Mouse (Mus musculus) heart, embryonic 14.5 days (tissue): ENCODE results near the gene Pkp1. TPM values are rescaled to one million over a fixed set of nuclear protein-coding genes. Genes with fewer than 3 reads are reported as not detected.

ENCODE experiments used
- ATAC-seq: fragments of 200-750 bp; cut with Nextera tagmentation; 2 replicates; pipeline ENCODE4 v1.8.0; 2017; ENCODE audit warnings: low read depth, moderate TSS enrichment; ENCODE audit not compliant: insufficient number of reproducible peaks, insufficient read depth, low FRiP score
- H3K27ac ChIP-seq, 2 experiments: fragments of 200-500 bp in 1 of 2; fragments of 300-500 bp in 1 of 2; sonication (generic) in 1 of 2; replicated peaks in 1 of 2; 2 replicates each; pipeline ENCODE4 v1.5.1; 2012 to 2014; ENCODE audit warnings: low read depth in 2 of 2, low read length in 2 of 2, control low read depth in 1 of 2, mild to moderate bottlenecking in 1 of 2, mixed read lengths in 1 of 2; ENCODE audit not compliant: control insufficient read depth in 1 of 2, insufficient read depth in 1 of 2
- H3K27me3 ChIP-seq: fragments of 300-500 bp; sonication (generic); 2 replicates; pipeline ENCODE4 v1.6.1; 2014; ENCODE audit warnings: mild to moderate bottlenecking, low read length, control low read depth; ENCODE audit not compliant: control insufficient read depth, insufficient read depth
- H3K36me3 ChIP-seq: fragments of 300-500 bp; sonication (generic); 2 replicates; pipeline ENCODE4 v1.6.1; 2014; ENCODE audit warnings: mild to moderate bottlenecking, control low read depth, low read length, mixed read lengths; ENCODE audit not compliant: control insufficient read depth, insufficient read depth
- H3K4me1 ChIP-seq, 2 experiments: fragments of 200-500 bp in 1 of 2; fragments of 300-500 bp in 1 of 2; sonication (generic) in 1 of 2; 2 replicates each; pipeline ENCODE4 v1.6.1; 2012 to 2014; ENCODE audit warnings: low read length in 2 of 2, control low read depth in 1 of 2, mixed read lengths in 1 of 2; ENCODE audit not compliant: control insufficient read depth in 2 of 2, insufficient read depth in 2 of 2
- H3K4me2 ChIP-seq: fragments of 300-500 bp; sonication (generic); 2 replicates; pipeline ENCODE4 v1.6.1; 2014; ENCODE audit warnings: mild to moderate bottlenecking, low read length
- H3K4me3 ChIP-seq, 2 experiments: fragments of 200-500 bp in 1 of 2; fragments of 300-500 bp in 1 of 2; sonication (generic) in 1 of 2; 2 replicates each; pipeline ENCODE4 v1.5.1; 2012 to 2014; ENCODE audit warnings: low read length in 2 of 2, mild to moderate bottlenecking in 2 of 2, control low read depth in 1 of 2, low read depth in 1 of 2, moderate library complexity in 1 of 2; ENCODE audit not compliant: control insufficient read depth in 1 of 2, insufficient read depth in 1 of 2
- H3K9ac ChIP-seq: fragments of 300-500 bp; sonication (generic); 2 replicates; pipeline ENCODE4 v1.6.1; 2014; ENCODE audit warnings: mild to moderate bottlenecking, low read length
- H3K9me3 ChIP-seq: fragments of 300-500 bp; sonication (generic); 2 replicates; pipeline ENCODE4 v1.6.1; 2016; ENCODE audit warnings: low read length, control low read depth; ENCODE audit not compliant: control insufficient read depth
- WGBS: fragments of 180-500 bp; shearing (Covaris S2); extraction: QIAGEN DNeasy Blood & Tissue Kit; methylation state at CpG from one replicate; pipeline ENCODE4 v1.1.7; 2014; 5-methylcytosine and 5-hydroxymethylcytosine counted together
- polyA plus RNA-seq: library from polyadenylated mRNA; unstranded; fragments of >200 nt; fragmentation: Nextera tagmentation; extraction: Ambion mirVana; gene quantifications from 2 replicates; pipeline ENCODE4 v1.2.1, GENCODE M21; 2014

Pkp1 gene
- polyA plus RNA-seq, 1 experiment from 2014 or later: 0.08 TPM

- Histone ChIP-seq H3K27me3 (peaks cover 5% of the 10 kb centered on the region; the same call in 1 of the 2 replicates), H3K9me3 (no peaks in the 10 kb centered on the region), H3K4me2 (no peak overlapping the region), H3K4me1 (peaks cover 5 to 8% of the 10 kb centered on the region in 2 experiments; a peak in 1 of 4 replicates), H3K27ac (no peak overlapping the region), H3K9ac (no peak overlapping the region), H3K4me3 (no peak overlapping the region), H3K36me3 (no peaks in the 10 kb centered on the region)
- WGBS: 55% methylated on average over 11 of the region's 11 CpGs
- ATAC-seq: no peak
Measured at GRCm38 (mm10) chr1:135906736-135907135, 12.3 kb downstream of the Pkp1 start.

- ATAC-seq: no peak
- H3K36me3 ChIP-seq: no peaks in the 10 kb centered on the region
- no peak overlapping the region for H3K27ac ChIP-seq
- no peak overlapping the region for H3K4me2 ChIP-seq
- H3K27me3 ChIP-seq: peaks cover 3% of the 10 kb centered on the region; the same call in 1 of the 2 replicates
- H3K4me1 ChIP-seq: no peaks in the 10 kb centered on the region
- WGBS: 63% methylated on average over 7 of the region's 7 CpGs
- H3K9me3 ChIP-seq: no peaks in the 10 kb centered on the region
- no peak overlapping the region for H3K9ac ChIP-seq
- no peak overlapping the region for H3K4me3 ChIP-seq
Measured at GRCm38 (mm10) chr1:135899991-135900515, 19.0 kb downstream of the Pkp1 start.

GRCm38 (mm10) chr1:135899295-135899694, 19.7 kb downstream of the Pkp1 start:
- Histone ChIP-seq H3K4me1 (no peaks in the 10 kb centered on the region), H3K4me3 (no peak overlapping the region), H3K9me3 (no peaks in the 10 kb centered on the region), H3K27me3 (peaks cover 3% of the 10 kb centered on the region; the same call in 1 of the 2 replicates), H3K4me2 (no peak overlapping the region), H3K36me3 (no peaks in the 10 kb centered on the region), H3K9ac (no peak overlapping the region), H3K27ac (no peak overlapping the region)
- ATAC-seq: no peak
- 88% methylated on average over 6 of the region's 6 CpGs for WGBS

GRCm38 (mm10) chr1:135895367-135895766, 23.6 kb downstream of the Pkp1 start:
- Histone ChIP-seq H3K4me1 (no peaks in the 10 kb centered on the region; a peak in 1 of 4 replicates), H3K9me3 (no peaks in the 10 kb centered on the region), H3K9ac (no peak overlapping the region), H3K4me2 (no peak overlapping the region), H3K27me3 (peaks cover 3% of the 10 kb centered on the region; the same call in 1 of the 2 replicates), H3K27ac (no peak overlapping the region), H3K36me3 (no peaks in the 10 kb centered on the region), H3K4me3 (no peak overlapping the region)
- WGBS: 80% methylated on average over 4 of the region's 4 CpGs
- no peak for ATAC-seq

- peaks cover 3% of the 10 kb centered on the region; the same call in 1 of the 2 replicates for H3K27me3 ChIP-seq
- 91% methylated on average over 3 of the region's 3 CpGs for WGBS
Measured at GRCm38 (mm10) chr1:135893377-135893776, 25.6 kb downstream of the Pkp1 start.

GRCm38 (mm10) chr1:135892764-135893163, 26.2 kb downstream of the Pkp1 start:
- peaks cover 3% of the 10 kb centered on the region; the same call in 1 of the 2 replicates for H3K27me3 ChIP-seq
- H3K4me3 ChIP-seq: no peak overlapping the region
- H3K27ac ChIP-seq: no peak overlapping the region
- no peak for ATAC-seq
- 83% methylated on average over 6 of the region's 6 CpGs for WGBS
- no peak overlapping the region for H3K9ac ChIP-seq
- no peaks in the 10 kb centered on the region for H3K36me3 ChIP-seq
- H3K4me2 ChIP-seq: no peak overlapping the region
- H3K9me3 ChIP-seq: no peaks in the 10 kb centered on the region
- no peaks in the 10 kb centered on the region; a peak in 1 of 4 replicates for H3K4me1 ChIP-seq

More at GRCm38 (mm10) chr1:135893377-135893776, 25.6 kb downstream of the Pkp1 start:
- no peak overlapping the region for H3K4me2 ChIP-seq
- no peak overlapping the region for H3K4me3 ChIP-seq
- no peak overlapping the region for H3K27ac ChIP-seq
- ATAC-seq: no peak
- no peaks in the 10 kb centered on the region for H3K36me3 ChIP-seq
- H3K9me3 ChIP-seq: no peaks in the 10 kb centered on the region
- H3K4me1 ChIP-seq: no peaks in the 10 kb centered on the region; a peak in 1 of 4 replicates
- H3K9ac ChIP-seq: no peak overlapping the region

- Histone ChIP-seq H3K27me3 (peaks cover 3% of the 10 kb centered on the region; the same call in 1 of the 2 replicates), H3K27ac (no peak overlapping the region), H3K9ac (no peak overlapping the region), H3K4me2 (no peak overlapping the region), H3K36me3 (no peaks in the 10 kb centered on the region), H3K9me3 (no peaks in the 10 kb centered on the region), H3K4me1 (no peaks in the 10 kb centered on the region; a peak in 1 of 4 replicates), H3K4me3 (no peak overlapping the region)
- 65% methylated on average over 6 of the region's 6 CpGs for WGBS
- ATAC-seq: no peak
Measured at GRCm38 (mm10) chr1:135892233-135892632, 26.8 kb downstream of the Pkp1 start.
